Mouse (Mus musculus) bone marrow, adult 2 months (tissue): Measurements from ENCODE around the gene Nek7.

Experiments
- CTCF ChIP-seq: fragments of 200-500 bp; IDR thresholded peaks from 2 replicates; pipeline ENCODE4 v1.5.1; 2011; ENCODE audit warnings: low read length, control low read depth; ENCODE audit not compliant: control insufficient read depth, insufficient read depth
- POLR2A ChIP-seq: fragments of 200-500 bp; IDR thresholded peaks from 2 replicates; pipeline ENCODE4 v1.6.1; 2011; ENCODE audit warnings: low read depth, mild to moderate bottlenecking, control low read depth, low read length, borderline replicate concordance; ENCODE audit not compliant: control insufficient read depth

DNA sequence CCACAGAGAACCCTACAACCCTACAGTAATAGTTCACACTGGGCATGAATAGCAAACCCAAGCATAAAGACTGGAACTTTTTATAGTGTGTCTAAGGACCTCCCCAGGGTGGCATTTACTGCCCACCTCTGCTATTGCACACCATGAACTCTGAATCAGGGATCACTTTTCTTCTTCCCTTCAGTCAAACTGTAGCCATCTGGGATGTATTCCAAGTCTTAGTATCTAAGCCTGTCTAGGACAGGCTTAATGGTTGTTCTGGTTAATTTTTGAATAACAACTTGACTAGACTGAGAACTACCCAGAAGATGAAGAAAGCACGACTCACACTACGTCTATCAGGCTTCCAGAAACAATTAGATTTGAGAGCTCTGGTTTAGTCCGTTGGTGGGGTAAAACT is 8.5 kb upstream of the Nek7 start:
- TF ChIP-seq CTCF (no peak), POLR2A (no peak)
